Mouse (Mus musculus) macrophage (primary cell): ENCODE results near the gene Rpl19. TPM values are rescaled to one million over a fixed set of nuclear protein-coding genes. Genes with fewer than 3 reads are reported as not detected.

Experiments
- H3K27ac ChIP-seq: fragments of 350-480 bp; formaldehyde crosslinking; 2 replicates; pipeline ENCODE4 v1.9.0; 2021
- H3K36me3 ChIP-seq: fragments of 350-480 bp; formaldehyde crosslinking; 2 replicates; pipeline ENCODE4 v1.9.0; 2021; ENCODE audit errors: inconsistent target
- H3K4me3 ChIP-seq: fragments of 350-480 bp; formaldehyde crosslinking; 2 replicates; pipeline ENCODE4 v1.9.0; 2021; ENCODE audit errors: inconsistent target
- H3K79me2 ChIP-seq: fragments of 350-480 bp; formaldehyde crosslinking; 2 replicates; pipeline ENCODE4 v1.9.0; 2021; ENCODE audit errors: inconsistent target
- WGBS: methylation state at CpG from one replicate; pipeline ENCODE4 v1.1.7; 2026; ENCODE audit warnings: inconsistent platforms; ENCODE audit not compliant: missing documents; 5-methylcytosine and 5-hydroxymethylcytosine counted together
- polyA plus RNA-seq: library from polyadenylated mRNA; stranded (reverse); fragments of 250-400 nt; gene quantifications from 3 replicates; pipeline ENCODE4 v1.2.4, GENCODE M21; 2018; ENCODE audit warnings: inconsistent platforms

The Rpl19 gene
- polyA plus RNA-seq, 1 experiment from 2014 or later = 2,012 TPM

DNA sequence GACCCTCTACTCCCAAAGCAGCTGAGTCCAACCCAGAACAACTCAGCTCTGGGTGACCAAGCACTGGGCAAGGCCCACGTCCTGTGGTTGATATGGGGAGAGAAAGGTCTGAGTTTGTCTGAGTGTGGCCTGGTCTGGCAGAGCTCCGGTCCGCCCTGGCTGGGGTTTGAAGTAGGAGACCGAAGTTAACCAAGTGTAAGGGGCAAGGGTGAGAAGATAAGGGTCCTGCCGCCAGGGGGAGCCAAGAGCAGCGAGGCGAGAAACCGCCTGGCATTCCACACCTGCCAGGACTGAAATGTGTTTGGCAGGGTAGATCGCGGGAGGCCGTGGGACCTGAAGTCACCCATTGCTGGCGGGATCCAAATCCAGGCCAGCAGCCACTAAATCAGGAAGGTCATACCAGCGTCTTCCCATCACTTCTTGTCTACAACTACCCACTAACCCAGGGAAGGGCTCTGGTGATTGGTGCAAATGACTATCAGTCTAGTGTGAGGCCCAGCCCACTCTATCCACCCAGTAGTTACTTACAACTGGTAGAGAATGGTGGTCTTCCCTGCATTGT is 31.9 kb upstream of the Rpl19 start:
- H3K4me3 ChIP-seq = peak overlapping the region; percentile 50
- peaks cover 12% of the 10 kb centered on the region; the same call in 1 of the 2 replicates for H3K79me2 ChIP-seq
- peak overlapping the region; percentile 22; the same call in 1 of the 2 replicates for H3K27ac ChIP-seq
- peaks cover 10% of the 10 kb centered on the region; the same call in 1 of the 2 replicates for H3K36me3 ChIP-seq
- 3% methylated on average over 13 of the region's 13 CpGs for WGBS

DNA sequence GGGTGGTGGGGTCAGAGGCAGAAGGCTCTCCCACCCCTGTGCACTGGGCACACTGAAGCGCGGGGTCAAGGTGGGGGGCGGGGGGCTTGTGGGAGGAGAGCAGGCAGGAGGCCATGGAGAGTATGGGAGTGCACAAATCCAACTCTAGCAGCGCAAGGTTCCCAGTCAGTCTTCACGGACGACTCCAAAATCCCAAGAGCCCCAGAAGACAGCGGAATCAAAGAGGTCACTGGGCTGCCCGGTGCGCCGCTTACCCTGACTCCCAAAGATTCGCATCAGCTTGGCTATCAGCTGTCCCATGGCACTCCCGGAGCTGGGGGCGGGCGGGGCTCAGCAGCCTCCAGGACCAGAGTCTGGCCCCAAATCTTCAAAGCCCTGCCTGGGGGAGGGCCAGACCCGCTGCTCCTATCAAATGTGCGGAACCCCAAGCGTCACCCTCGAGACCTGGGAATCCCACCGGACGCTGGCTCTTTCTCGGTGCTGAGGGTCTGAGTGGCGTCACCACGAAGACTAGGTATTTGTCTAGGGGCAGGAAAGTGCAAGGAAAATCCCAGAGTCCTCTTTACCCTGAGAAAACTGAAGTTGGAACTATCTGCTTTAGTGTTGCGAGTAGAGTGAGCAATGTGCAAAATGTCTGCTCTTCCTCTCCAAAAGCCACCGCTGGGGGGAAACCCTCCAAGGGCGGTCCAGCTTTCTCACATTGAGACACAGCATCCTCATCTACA is 30.8 kb upstream of the Rpl19 start, which contains the start of gene Arl5c:
Gene Arl5c, minus strand, starts transcription at position 618 of the 725 bp plus-strand sequence.
- Histone ChIP-seq H3K36me3 (peaks cover 10% of the 10 kb centered on the region; the same call in 1 of the 2 replicates), H3K27ac (peak within 1 kb of the TSS; percentile 43), H3K79me2 (peaks cover 12% of the 10 kb centered on the region; the same call in 1 of the 2 replicates), H3K4me3 (peak within 1 kb of the TSS; percentile 50)
- 5% methylated on average over 26 of the region's 26 CpGs for WGBS

DNA sequence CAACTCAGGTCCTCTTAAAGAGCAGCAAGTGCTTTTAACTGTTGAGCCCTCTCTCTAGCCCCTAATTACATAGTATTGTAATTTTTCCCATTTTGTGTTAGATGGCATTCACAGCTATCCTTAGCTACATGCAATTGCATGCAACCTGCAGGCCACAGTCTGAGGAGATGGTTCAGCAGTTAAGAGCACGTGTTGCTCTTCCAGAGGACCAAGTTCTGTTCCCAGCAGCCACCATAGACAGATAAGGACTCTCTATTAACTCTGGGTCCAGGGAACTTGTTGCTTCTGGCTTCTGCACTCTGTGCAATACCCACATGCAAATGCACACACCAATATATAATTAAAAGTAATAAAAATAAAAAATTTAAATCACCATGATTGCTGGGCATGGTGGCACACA is 29.8 kb upstream of the Rpl19 start:
- Histone ChIP-seq H3K4me3 (no peak overlapping the region), H3K36me3 (peaks cover 10% of the 10 kb centered on the region; the same call in 1 of the 2 replicates), H3K79me2 (peaks cover 12% of the 10 kb centered on the region; the same call in 1 of the 2 replicates), H3K27ac (peak overlapping the region; percentile 43; the same call in 1 of the 2 replicates)
- 56% methylated on average over 1 of the region's 1 CpGs for WGBS

DNA sequence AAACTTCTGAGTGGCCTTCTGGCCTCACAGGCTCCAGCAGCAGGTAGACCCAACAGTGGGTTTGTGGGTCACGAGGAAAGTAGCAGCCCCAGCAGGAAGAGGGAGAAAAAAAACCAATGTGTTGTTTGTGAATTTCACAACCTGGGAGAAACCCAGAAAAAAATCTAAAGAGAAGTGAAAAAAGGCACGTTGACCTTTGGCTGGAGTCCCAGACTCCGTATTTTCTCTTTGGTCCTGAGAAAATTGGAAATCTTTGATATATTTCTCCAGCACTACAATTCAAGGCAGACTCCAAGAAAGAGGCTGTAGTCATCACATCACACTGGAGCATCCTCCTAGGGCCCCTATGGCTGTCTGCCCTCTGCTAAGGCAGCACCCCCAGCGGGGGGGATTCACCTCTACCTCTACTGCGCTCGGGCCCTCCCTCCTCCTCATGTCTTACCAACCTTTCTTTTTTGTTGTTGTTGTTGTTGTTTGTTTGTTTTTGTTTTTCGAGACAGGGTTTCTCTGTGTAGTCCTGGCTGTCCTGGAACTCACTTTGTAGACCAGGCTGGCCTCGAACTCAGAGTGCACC is 29.0 kb upstream of the Rpl19 start:
- 53% methylated on average over 8 of the region's 8 CpGs for WGBS
- H3K79me2 ChIP-seq = peaks cover 12% of the 10 kb centered on the region; the same call in 1 of the 2 replicates
- H3K36me3 ChIP-seq = peaks cover 5% of the 10 kb centered on the region; the same call in 1 of the 2 replicates
- peak overlapping the region; percentile 43 for H3K27ac ChIP-seq
- no peak overlapping the region for H3K4me3 ChIP-seq

DNA sequence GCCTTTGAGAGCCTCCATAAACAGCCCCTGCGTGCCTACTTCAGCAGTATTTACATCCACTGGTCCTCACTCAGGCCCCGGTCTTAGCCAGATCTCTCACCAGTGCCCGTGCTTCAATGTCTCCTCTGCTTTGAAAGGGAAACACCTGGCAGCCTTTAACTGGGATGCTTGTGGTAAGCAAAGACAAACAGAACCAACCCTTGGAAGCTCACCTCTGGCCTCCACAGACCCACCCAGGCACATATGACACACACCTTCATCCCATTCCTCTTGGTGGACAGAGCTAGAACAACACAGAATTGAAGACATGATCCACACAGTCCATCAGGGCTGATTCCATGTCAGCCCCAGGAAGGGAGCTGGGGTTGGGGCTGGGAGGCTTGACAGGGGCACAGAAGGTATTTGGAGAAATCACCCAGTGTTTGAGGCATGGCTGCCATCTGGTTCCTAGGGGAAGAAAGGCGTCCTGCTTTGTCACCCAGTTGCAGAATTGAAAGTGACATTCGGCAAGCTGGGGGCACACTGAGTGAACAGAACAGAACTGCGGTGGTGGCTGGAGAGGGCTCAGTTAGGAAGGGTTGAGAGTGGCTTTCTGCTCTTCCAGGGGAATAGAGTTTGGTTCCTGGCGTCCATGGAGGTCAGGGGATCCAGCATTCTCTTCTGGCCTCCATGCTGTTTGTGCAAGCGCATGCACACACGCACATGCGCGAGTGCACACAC is 28.3 kb upstream of the Rpl19 start:
- no peaks in the 10 kb centered on the region for H3K36me3 ChIP-seq
- WGBS = 65% methylated on average over 11 of the region's 11 CpGs
- peaks cover 12% of the 10 kb centered on the region; the same call in 1 of the 2 replicates for H3K79me2 ChIP-seq
- H3K4me3 ChIP-seq = no peak overlapping the region
- H3K27ac ChIP-seq = peak overlapping the region; percentile 43

DNA sequence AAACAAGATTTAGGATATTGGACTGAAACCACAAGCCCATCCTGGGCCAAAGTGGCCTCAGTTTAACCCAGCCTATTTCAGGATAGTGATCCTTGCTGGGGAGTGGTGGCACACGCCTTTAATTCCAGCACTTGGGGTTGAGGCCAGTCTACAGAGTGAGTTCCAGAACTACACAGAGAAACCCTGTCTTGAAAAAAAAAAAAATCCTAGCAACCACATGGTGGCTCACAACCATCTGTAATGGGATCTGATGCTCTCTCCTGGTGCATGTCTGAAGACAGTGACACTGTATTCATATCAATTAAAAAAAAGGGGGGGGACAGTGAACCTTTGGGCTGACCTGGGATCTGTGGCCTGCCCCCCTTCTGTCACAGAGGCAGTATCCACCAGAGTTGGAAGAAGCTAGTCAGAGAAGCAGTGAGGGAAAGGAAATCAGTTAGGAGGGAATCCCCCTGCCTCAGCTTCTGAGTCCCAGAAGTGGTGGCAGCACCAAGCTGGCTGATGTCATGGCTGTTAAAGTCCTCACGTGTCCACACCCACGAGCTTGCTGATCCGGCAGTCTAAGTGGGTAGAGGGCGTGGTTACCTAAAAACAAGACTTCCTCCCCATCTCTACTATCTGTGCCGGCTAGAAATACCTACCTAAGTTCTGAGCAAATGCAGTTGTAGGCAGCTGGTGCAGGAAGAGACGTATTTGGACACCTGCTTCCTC is 27.5 kb upstream of the Rpl19 start:
- Histone ChIP-seq H3K27ac (peak overlapping the region; percentile 43), H3K4me3 (no peak overlapping the region), H3K79me2 (peaks cover 12% of the 10 kb centered on the region; the same call in 1 of the 2 replicates), H3K36me3 (no peaks in the 10 kb centered on the region)
- WGBS = 30% methylated on average over 7 of the region's 7 CpGs

DNA sequence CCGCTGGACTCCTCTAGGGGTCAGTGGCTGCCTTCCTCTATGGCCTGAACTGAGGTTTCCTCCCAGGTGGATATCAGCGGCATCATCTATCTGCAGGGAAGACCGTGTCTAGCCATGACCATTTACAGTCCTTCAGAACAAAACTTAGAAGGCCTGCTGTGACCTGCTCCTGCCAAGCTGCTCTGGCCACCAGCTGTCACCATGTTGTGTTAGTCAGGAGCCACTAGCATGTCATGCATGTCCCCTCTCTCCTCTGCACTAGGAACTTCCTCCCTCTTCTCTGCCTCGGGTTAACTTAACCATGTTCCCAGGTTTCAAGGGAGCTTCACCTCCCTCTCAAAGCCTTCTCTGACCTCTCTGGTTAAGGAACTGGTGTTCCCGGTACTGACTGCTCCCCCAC is 26.8 kb upstream of the Rpl19 start:
- 53% methylated on average over 5 of the region's 5 CpGs for WGBS
- Histone ChIP-seq H3K36me3 (no peaks in the 10 kb centered on the region), H3K27ac (no peak overlapping the region), H3K4me3 (no peak overlapping the region), H3K79me2 (peaks cover 5% of the 10 kb centered on the region; the same call in 1 of the 2 replicates)

DNA sequence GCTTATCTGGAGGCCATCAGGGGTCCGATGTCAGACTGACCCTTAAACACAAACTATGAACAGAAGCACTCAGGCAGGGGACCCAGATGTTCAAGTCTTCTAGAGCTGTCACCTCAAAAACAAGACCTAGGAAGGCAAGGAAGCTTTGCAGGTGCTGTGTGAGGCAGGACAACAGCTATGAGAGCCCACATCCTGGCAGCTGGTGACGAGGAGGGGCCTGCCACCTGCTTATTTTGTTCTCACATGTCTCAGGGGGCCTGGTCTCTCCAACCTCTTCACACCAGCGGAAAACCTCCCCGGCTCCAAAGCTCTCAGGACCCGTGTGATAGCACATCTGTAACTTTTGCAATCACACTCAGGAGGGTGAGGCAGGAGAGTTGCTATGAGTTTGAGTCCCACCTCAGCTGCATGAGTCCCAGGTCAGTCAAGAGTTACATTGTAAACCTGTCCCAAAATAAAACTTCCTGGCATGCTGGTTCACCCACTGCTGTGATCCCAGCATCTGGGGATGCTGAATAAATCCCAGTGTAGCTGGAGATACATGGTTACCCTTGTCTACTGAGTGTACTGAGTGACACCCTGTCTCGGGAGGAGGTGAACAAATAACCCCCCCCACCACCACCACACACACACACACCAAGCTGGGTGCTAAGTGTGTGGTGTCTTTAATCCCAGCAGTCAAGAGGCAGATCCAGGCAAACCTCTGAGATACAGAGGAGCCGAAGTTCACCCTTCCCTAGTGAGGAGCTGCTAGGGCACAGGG is 26.0 kb upstream of the Rpl19 start:
- H3K79me2 ChIP-seq = no peaks in the 10 kb centered on the region
- H3K27ac ChIP-seq = no peak overlapping the region
- WGBS = 63% methylated on average over 7 of the region's 7 CpGs
- H3K36me3 ChIP-seq = no peaks in the 10 kb centered on the region
- H3K4me3 ChIP-seq = no peak overlapping the region

DNA sequence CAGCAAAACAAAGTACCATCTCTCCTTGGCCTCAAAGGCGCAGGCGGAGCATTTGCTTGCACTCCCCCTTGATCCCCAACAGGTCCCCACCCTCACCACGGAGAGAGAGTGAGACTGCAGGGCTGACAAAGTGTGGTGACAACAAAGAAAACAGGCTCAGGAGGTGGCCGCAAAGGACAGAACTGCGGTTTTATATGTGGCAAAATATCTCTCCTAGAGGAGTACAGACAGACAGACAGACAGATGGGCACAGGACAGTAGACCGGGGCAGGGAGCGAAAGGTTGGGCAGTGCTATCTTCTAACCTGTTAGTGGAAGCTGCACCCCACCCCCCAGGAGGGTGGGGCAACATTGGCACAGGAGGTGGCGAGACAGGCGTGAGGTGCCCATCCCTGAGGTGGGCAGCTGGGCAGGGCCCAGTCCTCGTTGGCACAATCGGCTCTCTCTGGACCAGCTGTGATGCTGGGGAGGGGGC is 25.1 kb upstream of the Rpl19 start:
- H3K4me3 ChIP-seq = no peak overlapping the region
- no peaks in the 10 kb centered on the region for H3K79me2 ChIP-seq
- H3K36me3 ChIP-seq = no peaks in the 10 kb centered on the region
- H3K27ac ChIP-seq = no peak overlapping the region
- WGBS = 61% methylated on average over 11 of the region's 11 CpGs

DNA sequence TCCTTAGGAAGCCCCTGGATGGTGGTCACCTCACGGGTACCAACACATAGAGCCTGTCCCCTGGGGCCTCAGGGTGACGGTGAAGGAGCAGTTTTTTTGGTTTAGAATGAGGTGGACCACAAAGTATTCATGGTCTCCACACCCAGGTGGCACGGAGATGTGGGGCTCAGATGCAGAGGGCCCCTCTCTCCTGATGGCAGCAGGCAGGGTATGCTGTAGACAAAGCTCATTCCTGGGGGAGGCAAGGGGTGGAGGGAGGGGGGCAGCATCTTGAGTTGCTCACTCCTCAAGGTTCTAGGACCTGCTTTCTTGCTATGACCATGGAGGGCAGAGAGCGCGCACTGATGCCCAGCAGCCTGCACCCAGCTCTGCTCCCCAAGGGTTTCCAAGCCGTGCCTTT is 24.5 kb upstream of the Rpl19 start:
- no peak overlapping the region for H3K27ac ChIP-seq
- WGBS = 92% methylated on average over 6 of the region's 6 CpGs
- no peaks in the 10 kb centered on the region for H3K36me3 ChIP-seq
- H3K79me2 ChIP-seq = no peaks in the 10 kb centered on the region
- no peak overlapping the region for H3K4me3 ChIP-seq

DNA sequence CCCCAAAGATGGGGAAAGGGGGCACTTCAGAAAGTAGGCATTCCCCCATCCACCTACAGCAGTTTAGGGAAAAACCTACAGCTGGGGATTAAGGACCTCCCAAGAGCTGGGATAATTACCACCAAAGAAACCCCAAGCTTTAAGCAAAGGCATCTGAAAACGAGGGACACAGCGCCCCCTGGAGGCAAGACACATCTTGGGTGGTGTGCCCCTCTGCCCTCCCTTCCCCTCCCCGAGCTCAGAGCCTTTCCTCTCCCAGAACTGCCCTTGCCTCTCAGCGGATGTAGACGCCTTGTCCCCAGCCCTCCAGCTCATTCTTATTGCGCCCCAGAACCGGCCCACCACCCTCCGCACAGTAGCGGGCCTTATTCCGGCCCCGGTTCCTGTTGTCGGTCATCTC is 23.9 kb upstream of the Rpl19 start:
- H3K36me3 ChIP-seq = no peaks in the 10 kb centered on the region
- H3K27ac ChIP-seq = no peak overlapping the region
- H3K4me3 ChIP-seq = no peak overlapping the region
- H3K79me2 ChIP-seq = no peaks in the 10 kb centered on the region
- WGBS = 46% methylated on average over 12 of the region's 12 CpGs

DNA sequence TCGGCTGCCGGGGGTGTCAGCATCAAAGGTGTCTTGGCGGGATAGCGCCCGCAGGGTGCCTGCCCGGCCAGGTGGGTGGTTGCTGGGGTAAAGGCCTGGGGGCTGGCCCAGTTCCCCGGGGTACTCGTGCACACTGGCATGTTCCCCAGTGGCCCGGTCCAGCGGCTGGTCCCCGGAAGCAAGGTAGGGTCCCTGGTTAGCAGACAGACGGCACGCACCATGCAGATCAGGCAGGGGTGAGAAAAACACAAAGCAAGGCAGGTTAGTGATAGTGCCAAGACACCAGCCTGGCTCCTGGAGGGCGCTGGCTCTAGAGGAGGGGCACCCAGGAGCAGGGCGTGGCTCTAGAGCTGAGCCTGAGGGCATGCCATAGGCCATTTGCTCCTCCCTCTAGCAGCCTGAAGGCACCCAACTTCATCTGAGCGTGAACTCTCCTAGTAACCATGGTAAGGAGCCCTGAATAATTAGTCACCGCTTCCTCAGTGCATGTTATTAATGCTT is 23.3 kb upstream of the Rpl19 start:
- Histone ChIP-seq H3K27ac (no peak overlapping the region), H3K79me2 (no peaks in the 10 kb centered on the region), H3K36me3 (no peaks in the 10 kb centered on the region), H3K4me3 (no peak overlapping the region)
- WGBS = 79% methylated on average over 17 of the region's 17 CpGs

DNA sequence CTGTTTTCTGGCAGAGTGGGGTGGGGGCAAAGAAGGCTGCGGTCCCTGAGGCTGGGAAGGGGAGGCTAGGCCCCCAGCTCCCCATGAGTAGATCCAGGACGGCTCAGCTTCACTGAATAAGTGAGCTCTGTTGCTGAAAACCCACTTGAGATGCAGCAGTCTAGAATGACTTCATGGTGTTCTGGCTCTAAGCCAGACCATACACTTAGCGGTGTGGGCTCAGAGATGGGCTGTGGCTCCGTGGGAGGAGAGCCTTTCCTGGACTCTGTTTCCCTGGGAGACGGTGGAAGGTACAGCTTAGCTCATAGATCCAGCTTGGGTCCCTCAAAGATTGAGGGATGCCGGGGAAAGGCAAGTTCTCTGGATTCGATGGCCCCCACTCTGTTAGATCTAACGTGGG is 22.3 kb upstream of the Rpl19 start:
- WGBS = 83% methylated on average over 8 of the region's 8 CpGs
- Histone ChIP-seq H3K79me2 (no peaks in the 10 kb centered on the region), H3K27ac (no peak overlapping the region), H3K36me3 (no peaks in the 10 kb centered on the region), H3K4me3 (no peak overlapping the region)
